Mouse (Mus musculus) spleen, adult 2 months (tissue): ENCODE results near the gene Spns3.

Experiments used
- CTCF ChIP-seq: fragments of 200-500 bp; IDR thresholded peaks from 2 replicates; pipeline ENCODE4 v1.5.1; 2011; ENCODE audit warnings: mild to moderate bottlenecking, inconsistent platforms; ENCODE audit not compliant: insufficient read depth, insufficient read length, insufficient replicate concordance; ENCODE audit errors: extremely low read depth
- POLR2A ChIP-seq: fragments of 200-500 bp; IDR thresholded peaks from 2 replicates; pipeline ENCODE4 v1.6.1; 2011; ENCODE audit warnings: low read depth, low read length, inconsistent platforms

- TF ChIP-seq CTCF (no peak), POLR2A (no peak)
Measured at GRCm38 (mm10) chr11:72479499-72479898, 70.8 kb downstream of the Spns3 start.
